Comparison of ENCODE assay signal across 15 mouse cellular contexts in genomic region chr4:135085077-135085853, GRCm38 (mm10). TPM values are rescaled to one million over a fixed set of nuclear protein-coding genes. Genes with fewer than 3 reads are reported as not detected.
DNase-seq lines count a peak whose midpoint lies in the region; ATAC-seq and TF ChIP-seq lines count a peak whose summit lies in the region.
"Had no signal": no experiment of that assay in that cellular context is flagged by ENCODE, and none has a peak within 500 bp of the region (broad histone marks: within the 10 kb centered on the region; RNA-seq: fewer than 3 reads in every experiment).

No protein-coding gene starts in this region.

- no peak overlapping the region for H3K4me2 ChIP-seq in midbrain, embryonic 15.5 days
- H3K4me2 ChIP-seq: embryonic facial prominence, embryonic 13.5 days; kidney, embryonic 15.5 days had no signal

- no peak overlapping the region for H3K9ac ChIP-seq in midbrain, embryonic 15.5 days
- H3K9ac ChIP-seq: embryonic facial prominence, embryonic 13.5 days; kidney, embryonic 15.5 days had no signal

- peaks cover 23% of the 10 kb centered on the region; the same call in 1 of the 2 replicates for H3K27me3 ChIP-seq in E14TG2a.4 (ENCODE audit: insufficient read depth, low read length)
- peaks cover 65% of the 10 kb centered on the region for H3K27me3 ChIP-seq in heart, embryonic 10.5 days (ENCODE audit: insufficient read depth, poor library complexity, severe bottlenecking)
- no peaks in the 10 kb centered on the region for H3K27me3 ChIP-seq in midbrain, embryonic 15.5 days (replicated peaks)
- H3K27me3 ChIP-seq: kidney, embryonic 15.5 days; Patski had no signal

- WGBS in heart, embryonic 10.5 days: 62% methylated on average over 13 of the region's 13 CpGs
- WGBS in midbrain, embryonic 15.5 days: 74% methylated on average over 13 of the region's 13 CpGs

- no peak for DNase-seq in left cerebral cortex, adult 2 months (ENCODE audit: extremely low spot score in 1 of 2, low spot score in 2 of 2)
- DNase-seq in left cerebral cortex, postnatal 25 days (ENCODE audit: low spot score in 2 of 2): no peak
- peak; percentile 64 for DNase-seq in 416B (ENCODE audit: low read depth)
- DNase-seq in cerebellum, adult 8-10 months: no peak
- no peak for DNase-seq in heart, embryonic 10.5 days (ENCODE audit: low spot score)
- DNase-seq: adrenal gland, postnatal 25 days; cerebellum, postnatal 10 days had no signal

- no peak overlapping the region for H3K4me3 ChIP-seq in left cerebral cortex, adult 2 months
- no peak overlapping the region for H3K4me3 ChIP-seq in E14TG2a.4 (replicated peaks; ENCODE audit: low read length)
- no peak overlapping the region for H3K4me3 ChIP-seq in heart, embryonic 10.5 days
- H3K4me3 ChIP-seq in midbrain, embryonic 15.5 days: no peak overlapping the region
- H3K4me3 ChIP-seq: embryonic facial prominence, embryonic 13.5 days; kidney, embryonic 15.5 days had no signal

- ATAC-seq in granulocyte monocyte progenitor cell, adult 5-6 weeks (replicated peaks; ENCODE audit: poor library complexity, severe bottlenecking): peak; percentile 80
- no peak for ATAC-seq in midbrain, embryonic 15.5 days (replicated peaks)
- ATAC-seq: forebrain, embryonic 14.5 days; midbrain, embryonic 16.5 days; Patski had no signal

- peak; percentile 19 for TF ChIP-seq CTCF in left cerebral cortex, adult 2 months (IDR thresholded peaks at IDR 0.05)
- TF ChIP-seq CTCF in E14TG2a.4 (conservative IDR thresholded peaks at IDR 0.05; ENCODE audit: low read length): peak; percentile 88

- intact Hi-C loops in left cerebral cortex, adult 2 months (cut with DNase I): no loop called here
- intact Hi-C loops in left cerebral cortex, postnatal 25 days (cut with DNase I): no loop called here

- no peak overlapping the region for H3K27ac ChIP-seq in left cerebral cortex, adult 2 months
- no peak overlapping the region for H3K27ac ChIP-seq in heart, embryonic 10.5 days
- no peak overlapping the region for H3K27ac ChIP-seq in midbrain, embryonic 15.5 days
- H3K27ac ChIP-seq: embryonic facial prominence, embryonic 13.5 days; kidney, embryonic 15.5 days had no signal

- no peaks in the 10 kb centered on the region for H3K9me3 ChIP-seq in E14TG2a.4 (ENCODE audit: low read length)
- no peaks in the 10 kb centered on the region for H3K9me3 ChIP-seq in heart, embryonic 10.5 days
- H3K9me3 ChIP-seq in midbrain, embryonic 15.5 days: no peaks in the 10 kb centered on the region
- H3K9me3 ChIP-seq: embryonic facial prominence, embryonic 13.5 days; kidney, embryonic 15.5 days had no signal

- peaks cover 8% of the 10 kb centered on the region for H3K4me1 ChIP-seq in E14TG2a.4 (replicated peaks; ENCODE audit: low read depth, low read length)
- H3K4me1 ChIP-seq in heart, embryonic 10.5 days: peaks cover 26% of the 10 kb centered on the region
- H3K4me1 ChIP-seq in midbrain, embryonic 15.5 days: no peaks in the 10 kb centered on the region

- no peaks in the 10 kb centered on the region for H3K36me3 ChIP-seq in E14TG2a.4 (ENCODE audit: insufficient read depth, low read length)
- H3K36me3 ChIP-seq in heart, embryonic 10.5 days: no peaks in the 10 kb centered on the region
- H3K36me3 ChIP-seq in midbrain, embryonic 15.5 days (replicated peaks): no peaks in the 10 kb centered on the region
- H3K36me3 ChIP-seq: embryonic facial prominence, embryonic 13.5 days; kidney, embryonic 15.5 days had no signal

RNA-seq across cellular contexts. Expression of gene Runx3, which starts 35.2 kb away (rescaled TPM):
- under 1 TPM in 1 of 2 experiments, not detected in 1; 0.14 TPM for total RNA-seq in left cerebral cortex, adult 2 months (2021)
- total RNA-seq in left cerebral cortex, postnatal 25 days (2021): not detected
- 45.8 and 50.6 TPM in 2 replicates for total RNA-seq in granulocyte monocyte progenitor cell, adult 5-6 weeks (2014; fragmentation: Nextera tagmentation)
- 5.8 and 7.2 TPM in 2 replicates for total RNA-seq in granulocyte monocyte progenitor cell, adult 5-6 weeks (2017)
- polyA plus RNA-seq in heart, embryonic 10.5 days (2016; fragmentation: Nextera tagmentation; extraction: Ambion mirVana): 0.05 TPM in 1 of 2 replicates, not detected in the other
- not detected in 2 replicates for polyA plus RNA-seq in midbrain, embryonic 15.5 days (2015; fragmentation: Nextera tagmentation; extraction: Ambion mirVana)
- polyA plus RNA-seq: forebrain, embryonic 14.5 days; midbrain, embryonic 16.5 days had no signal

Comparison
In these comparisons a context has a peak if more than half of its experiments do, and no peak if none do; other contexts are left out.
1. RNA of gene Runx3, which starts 35.2 kb away (total RNA-seq): 5.8 to 50.6 TPM in granulocyte monocyte progenitor cell, adult 5-6 weeks; 0.14 TPM in left cerebral cortex, adult 2 months and not detected in left cerebral cortex, postnatal 25 days; every median in the first group is over 4 times any median in the second.